Mouse (Mus musculus) midbrain, embryonic 13.5 days (tissue): ENCODE measurements around the gene Vps13d. TPM values are rescaled to one million over a fixed set of nuclear protein-coding genes. Genes with fewer than 3 reads are reported as not detected.

Experiments
- ATAC-seq: fragments of 200-750 bp; cut with Nextera tagmentation; 2 replicates; pipeline ENCODE4 v1.8.0; 2017; ENCODE audit warnings: mild to moderate bottlenecking, moderate TSS enrichment, moderate library complexity
- H3K27ac ChIP-seq: fragments of 300-500 bp; sonication (generic); 2 replicates; pipeline ENCODE4 v1.5.1; 2015; ENCODE audit warnings: inconsistent platforms, mild to moderate bottlenecking, moderate library complexity
- H3K27me3 ChIP-seq: fragments of 300-500 bp; sonication (generic); 2 replicates; pipeline ENCODE4 v1.6.1; 2015; ENCODE audit warnings: mild to moderate bottlenecking, inconsistent platforms
- H3K36me3 ChIP-seq: fragments of 300-500 bp; sonication (generic); 2 replicates; pipeline ENCODE4 v1.6.1; 2015; ENCODE audit warnings: mild to moderate bottlenecking, inconsistent platforms
- H3K4me1 ChIP-seq: fragments of 300-500 bp; sonication (generic); replicated peaks from 2 replicates; pipeline ENCODE4 v1.6.1; 2015; ENCODE audit warnings: inconsistent platforms
- H3K4me2 ChIP-seq: fragments of 300-500 bp; sonication (generic); replicated peaks from 2 replicates; pipeline ENCODE4 v1.6.1; 2015; ENCODE audit warnings: moderate library complexity, mild to moderate bottlenecking, inconsistent platforms
- H3K4me3 ChIP-seq: fragments of 300-500 bp; sonication (generic); replicated peaks from 2 replicates; pipeline ENCODE4 v1.5.1; 2015; ENCODE audit warnings: mild to moderate bottlenecking, inconsistent platforms
- H3K9ac ChIP-seq: fragments of 300-500 bp; sonication (generic); replicated peaks from 2 replicates; pipeline ENCODE4 v1.6.1; 2015; ENCODE audit warnings: mild to moderate bottlenecking, inconsistent platforms
- H3K9me3 ChIP-seq: fragments of 300-500 bp; sonication (generic); 2 replicates; pipeline ENCODE4 v1.6.1; 2016; ENCODE audit warnings: mild to moderate bottlenecking, inconsistent platforms
- WGBS: fragments of 180-500 bp; shearing (Covaris S2); methylation state at CpG from one replicate; pipeline ENCODE4 v1.1.7; 2015; 5-methylcytosine and 5-hydroxymethylcytosine counted together
- polyA plus RNA-seq: library from polyadenylated mRNA; unstranded; fragments of >200 nt; fragmentation: Nextera tagmentation; extraction: Ambion mirVana; gene quantifications from 2 replicates; pipeline ENCODE4 v1.2.1, GENCODE M21; 2015

Gene Vps13d
- polyA plus RNA-seq, 1 experiment from 2014 or later: 9.4 TPM

GRCm38 (mm10) chr4:144969030-144969429 is 225.8 kb downstream of the Vps13d start:
- WGBS: 83% methylated on average over 6 of the region's 6 CpGs
- Histone ChIP-seq H3K4me2 (no peak overlapping the region), H3K36me3 (peaks cover 5% of the 10 kb centered on the region; the same call in 1 of the 2 replicates), H3K27ac (no peak overlapping the region), H3K27me3 (no peaks in the 10 kb centered on the region), H3K4me3 (no peak overlapping the region), H3K9me3 (no peaks in the 10 kb centered on the region), H3K4me1 (no peaks in the 10 kb centered on the region), H3K9ac (no peak overlapping the region)
- ATAC-seq: no peak

GRCm38 (mm10) chr4:144968371-144968770 is 226.4 kb downstream of the Vps13d start:
- Histone ChIP-seq H3K27ac (no peak overlapping the region), H3K4me2 (no peak overlapping the region), H3K4me1 (no peaks in the 10 kb centered on the region), H3K9me3 (no peaks in the 10 kb centered on the region), H3K4me3 (no peak overlapping the region), H3K36me3 (peaks cover 5% of the 10 kb centered on the region; the same call in 1 of the 2 replicates), H3K9ac (no peak overlapping the region), H3K27me3 (no peaks in the 10 kb centered on the region)
- 100% methylated on average over 3 of the region's 3 CpGs for WGBS
- no peak for ATAC-seq

GRCm38 (mm10) chr4:144965255-144965654 is 229.6 kb downstream of the Vps13d start:
- H3K27ac ChIP-seq: no peak overlapping the region
- H3K27me3 ChIP-seq: no peaks in the 10 kb centered on the region
- no peaks in the 10 kb centered on the region for H3K4me1 ChIP-seq
- H3K36me3 ChIP-seq: peaks cover 5% of the 10 kb centered on the region; the same call in 1 of the 2 replicates
- H3K9me3 ChIP-seq: no peaks in the 10 kb centered on the region
- WGBS: 79% methylated on average over 2 of the region's 2 CpGs
- ATAC-seq: no peak; the same call in 1 of the 2 replicates
- no peak overlapping the region for H3K4me2 ChIP-seq
- H3K4me3 ChIP-seq: no peak overlapping the region
- no peak overlapping the region for H3K9ac ChIP-seq

GRCm38 (mm10) chr4:144961696-144962095 is 233.1 kb downstream of the Vps13d start:
- WGBS: 75% methylated on average over 3 of the region's 3 CpGs

GRCm38 (mm10) chr4:144961232-144961631 is 233.6 kb downstream of the Vps13d start:
- 83% methylated on average over 4 of the region's 4 CpGs for WGBS
- ATAC-seq: no peak

More at GRCm38 (mm10) chr4:144961696-144962095, 233.1 kb downstream of the Vps13d start:
- Histone ChIP-seq H3K27ac (no peak overlapping the region), H3K9me3 (no peaks in the 10 kb centered on the region), H3K27me3 (no peaks in the 10 kb centered on the region), H3K36me3 (no peaks in the 10 kb centered on the region), H3K4me2 (no peak overlapping the region), H3K4me1 (no peaks in the 10 kb centered on the region), H3K4me3 (no peak overlapping the region), H3K9ac (no peak overlapping the region)
- ATAC-seq: no peak

GRCm38 (mm10) chr4:144960188-144960904 is 234.5 kb downstream of the Vps13d start:
- H3K4me1 ChIP-seq: no peaks in the 10 kb centered on the region
- no peak for ATAC-seq
- H3K9me3 ChIP-seq: no peaks in the 10 kb centered on the region
- H3K36me3 ChIP-seq: no peaks in the 10 kb centered on the region
- WGBS: 69% methylated on average over 8 of the region's 8 CpGs
- no peak overlapping the region for H3K4me3 ChIP-seq
- H3K4me2 ChIP-seq: no peak overlapping the region
- H3K27me3 ChIP-seq: no peaks in the 10 kb centered on the region
- no peak overlapping the region for H3K9ac ChIP-seq
- no peak overlapping the region for H3K27ac ChIP-seq

More at GRCm38 (mm10) chr4:144961232-144961631, 233.6 kb downstream of the Vps13d start:
- no peak overlapping the region for H3K4me3 ChIP-seq
- no peaks in the 10 kb centered on the region for H3K27me3 ChIP-seq
- no peak overlapping the region for H3K9ac ChIP-seq
- no peak overlapping the region for H3K27ac ChIP-seq
- no peak overlapping the region for H3K4me2 ChIP-seq
- no peaks in the 10 kb centered on the region for H3K36me3 ChIP-seq
- no peaks in the 10 kb centered on the region for H3K9me3 ChIP-seq
- H3K4me1 ChIP-seq: no peaks in the 10 kb centered on the region

GRCm38 (mm10) chr4:144957721-144958120 is 237.1 kb downstream of the Vps13d start:
- 87% methylated on average over 2 of the region's 2 CpGs for WGBS

GRCm38 (mm10) chr4:144957186-144957585 is 237.6 kb downstream of the Vps13d start:
- no peak overlapping the region for H3K9ac ChIP-seq
- WGBS: 86% methylated on average over 4 of the region's 4 CpGs
- no peak overlapping the region for H3K4me3 ChIP-seq
- H3K27ac ChIP-seq: no peak overlapping the region
- H3K4me2 ChIP-seq: no peak overlapping the region
- H3K4me1 ChIP-seq: no peaks in the 10 kb centered on the region
- H3K9me3 ChIP-seq: no peaks in the 10 kb centered on the region
- no peak for ATAC-seq
- no peaks in the 10 kb centered on the region for H3K36me3 ChIP-seq
- H3K27me3 ChIP-seq: no peaks in the 10 kb centered on the region

More at GRCm38 (mm10) chr4:144957721-144958120, 237.1 kb downstream of the Vps13d start:
- no peak overlapping the region for H3K4me3 ChIP-seq
- H3K9ac ChIP-seq: no peak overlapping the region
- ATAC-seq: no peak
- H3K4me1 ChIP-seq: no peaks in the 10 kb centered on the region
- H3K4me2 ChIP-seq: no peak overlapping the region
- H3K27ac ChIP-seq: no peak overlapping the region
- H3K27me3 ChIP-seq: no peaks in the 10 kb centered on the region
- H3K36me3 ChIP-seq: no peaks in the 10 kb centered on the region
- H3K9me3 ChIP-seq: no peaks in the 10 kb centered on the region

GRCm38 (mm10) chr4:144956293-144956692 is 238.5 kb downstream of the Vps13d start:
- Histone ChIP-seq H3K4me2 (no peak overlapping the region), H3K36me3 (no peaks in the 10 kb centered on the region), H3K4me1 (no peaks in the 10 kb centered on the region), H3K27ac (no peak overlapping the region), H3K9me3 (no peaks in the 10 kb centered on the region), H3K9ac (no peak overlapping the region), H3K27me3 (no peaks in the 10 kb centered on the region), H3K4me3 (no peak overlapping the region)
- WGBS: 82% methylated on average over 1 of the region's 1 CpGs
- ATAC-seq: no peak

GRCm38 (mm10) chr4:144955863-144956262 is 238.9 kb downstream of the Vps13d start:
- H3K4me1 ChIP-seq: no peaks in the 10 kb centered on the region
- ATAC-seq: no peak
- H3K9ac ChIP-seq: no peak overlapping the region
- no peaks in the 10 kb centered on the region for H3K36me3 ChIP-seq
- H3K27me3 ChIP-seq: no peaks in the 10 kb centered on the region
- H3K27ac ChIP-seq: no peak overlapping the region
- no peak overlapping the region for H3K4me2 ChIP-seq
- no peaks in the 10 kb centered on the region for H3K9me3 ChIP-seq
- H3K4me3 ChIP-seq: no peak overlapping the region
- 81% methylated on average over 1 of the region's 1 CpGs for whole genome bisulfite sequencing

GRCm38 (mm10) chr4:144953421-144953820 is 241.4 kb downstream of the Vps13d start:
- Histone ChIP-seq H3K27me3 (no peaks in the 10 kb centered on the region), H3K4me3 (no peak overlapping the region), H3K9ac (no peak overlapping the region), H3K4me2 (no peak overlapping the region), H3K27ac (no peak overlapping the region), H3K4me1 (peaks cover 4% of the 10 kb centered on the region; the same call in 1 of the 2 replicates), H3K36me3 (no peaks in the 10 kb centered on the region), H3K9me3 (no peaks in the 10 kb centered on the region)
- ATAC-seq: no peak
- 93% methylated on average over 1 of the region's 1 CpGs for WGBS

- peaks cover 4% of the 10 kb centered on the region; the same call in 1 of the 2 replicates for H3K4me1 ChIP-seq
- H3K9me3 ChIP-seq: no peaks in the 10 kb centered on the region
- no peak overlapping the region for H3K4me3 ChIP-seq
- ATAC-seq: no peak
- 87% methylated on average over 7 of the region's 7 CpGs for WGBS
- no peaks in the 10 kb centered on the region for H3K27me3 ChIP-seq
- no peaks in the 10 kb centered on the region for H3K36me3 ChIP-seq
- no peak overlapping the region for H3K9ac ChIP-seq
- no peak overlapping the region for H3K27ac ChIP-seq
- H3K4me2 ChIP-seq: no peak overlapping the region
Observed at GRCm38 (mm10) chr4:144951859-144952258, 242.9 kb downstream of the Vps13d start.
